Mouse (Mus musculus) layer of hippocampus, postnatal 10 days (tissue): ENCODE measurements around the gene Zfp846. TPM values are rescaled to one million over a fixed set of nuclear protein-coding genes. Genes with fewer than 3 reads are reported as not detected.
A peak's percentile ranks its signal among the peaks of the same experiment; 100 is the strongest.
"Not testable (repeated sequence)": the region's sequence is repeated elsewhere in the genome, so short reads cannot be mapped to it uniquely, and the experiment has no call there.

ENCODE experiments used
- DNase-seq, 2 experiments: peaks; one replicate each; pipeline ENCODE4 v3.0.0; 2021; ENCODE audit warnings: low spot score in 2 of 2
- long read RNA-seq: library from polyadenylated mRNA; stranded (forward); transcript quantifications from one replicate; pipeline ENCODE4 v2.0.0, GENCODE M21; 2023
- total RNA-seq, 2 experiments: library from RNA; stranded (reverse); gene quantifications; 2 replicates each; pipeline ENCODE4 v1.2.3; 2021

The Zfp846 gene
- 10 to 100 TPM; 28.5 to 29.5 TPM for total RNA-seq
- long read RNA-seq, full-length matches to known transcripts, result 8 of 13 reads
- long read RNA-seq, partial matches to known transcripts, result 3 of 13 reads
- long read RNA-seq, other reads (novel, unspliced or antisense), result 2 of 13 reads

DNA sequence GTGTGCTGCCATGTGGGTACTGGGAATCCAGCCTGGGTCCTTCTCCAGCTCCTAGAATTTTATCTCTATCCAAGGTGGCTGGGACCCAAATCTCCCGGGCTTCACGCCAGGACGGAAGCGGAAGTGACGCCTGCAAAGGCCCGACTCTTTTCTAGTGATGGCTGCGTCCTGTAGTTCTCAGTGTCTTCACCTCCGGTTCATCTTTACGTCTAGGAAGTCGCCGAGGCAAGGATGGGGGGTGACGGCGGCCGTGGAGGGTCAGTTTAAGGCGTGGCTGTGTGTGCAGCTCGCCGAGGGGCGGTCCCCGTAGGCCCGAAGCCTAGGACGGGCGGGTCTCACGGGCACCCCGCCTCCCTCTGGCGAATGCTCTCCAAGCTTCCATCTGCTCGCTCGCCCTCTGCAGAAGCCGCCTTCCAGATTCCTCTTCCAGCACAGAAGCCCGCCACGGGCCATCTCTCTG, at the start of gene Zfp846:
Zfp846 (plus strand) TSS at position 117 of the 460 bp plus-strand sequence.
- DNase-seq, result peak; percentile 98 to 99

DNA sequence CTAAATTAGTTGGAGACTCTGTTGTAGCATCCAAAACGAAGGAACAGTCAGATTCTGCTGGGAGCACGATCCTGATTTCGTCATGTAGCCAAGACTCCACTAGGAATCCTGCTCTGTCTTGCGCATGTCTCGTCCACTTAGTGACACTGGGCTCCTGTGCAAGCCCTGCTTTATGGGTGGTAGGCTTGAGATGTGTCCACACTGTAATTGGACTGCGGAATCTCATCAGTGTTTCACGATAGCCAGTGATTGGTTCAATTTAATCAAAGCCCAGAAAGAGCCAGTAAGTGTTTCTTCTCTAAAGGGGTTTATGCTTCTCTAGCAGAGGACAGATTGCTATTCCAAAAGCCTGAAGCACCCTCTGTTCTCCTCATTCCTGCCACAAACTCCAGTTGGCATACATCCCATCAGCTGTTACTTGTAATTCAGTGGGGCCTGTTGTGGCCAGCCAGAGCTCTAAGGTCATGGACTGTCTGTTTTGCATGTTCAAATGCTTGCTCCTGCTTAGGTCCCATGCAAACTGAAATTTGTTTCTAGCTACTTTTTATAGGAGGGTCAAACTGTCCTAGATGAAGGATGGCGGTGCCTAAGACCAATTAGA, 46.7 kb upstream of the Zfp846 start:
- DNase-seq, result peak; percentile 34 to 45

DNA sequence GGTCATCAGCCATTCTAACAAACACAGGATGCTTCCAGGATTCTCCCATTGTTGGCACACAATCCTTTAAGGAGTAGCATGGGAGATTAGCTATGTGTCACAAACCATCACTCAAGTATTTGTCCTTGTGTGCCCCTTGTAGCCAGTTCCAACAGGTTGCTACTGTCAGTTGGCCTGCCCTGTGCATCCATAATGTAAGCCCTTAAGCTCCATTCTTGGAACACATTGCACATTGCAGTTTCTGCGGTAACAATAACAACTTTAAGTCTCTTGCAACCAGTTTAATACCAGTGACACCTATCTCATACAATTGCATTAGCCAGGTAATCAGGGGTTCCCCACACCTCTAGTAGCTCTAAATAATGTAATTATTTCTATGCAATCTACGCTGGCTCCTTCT, 44.5 kb upstream of the Zfp846 start:
- no peak for DNase-seq

DNA sequence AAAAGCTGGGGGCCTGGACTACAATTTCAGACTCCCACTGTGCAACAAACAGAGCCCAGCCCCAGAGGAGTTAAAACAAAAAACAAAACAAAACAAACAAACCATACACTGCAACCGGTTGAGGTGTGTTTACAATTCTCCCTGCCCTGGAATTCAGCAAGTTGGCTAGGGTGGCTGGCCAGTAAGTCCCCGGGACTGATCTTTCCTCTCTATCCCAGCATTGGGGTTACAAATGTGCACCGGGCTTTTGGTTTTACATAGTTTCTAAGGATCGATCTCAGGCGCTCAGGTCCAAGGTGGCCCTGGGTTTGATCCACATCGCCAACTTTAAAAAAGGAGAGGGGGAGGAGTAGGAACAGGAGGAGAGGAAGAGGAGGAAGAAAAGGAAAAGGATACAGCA, 37.6 kb upstream of the Zfp846 start:
- no peak for DNase-seq

DNA sequence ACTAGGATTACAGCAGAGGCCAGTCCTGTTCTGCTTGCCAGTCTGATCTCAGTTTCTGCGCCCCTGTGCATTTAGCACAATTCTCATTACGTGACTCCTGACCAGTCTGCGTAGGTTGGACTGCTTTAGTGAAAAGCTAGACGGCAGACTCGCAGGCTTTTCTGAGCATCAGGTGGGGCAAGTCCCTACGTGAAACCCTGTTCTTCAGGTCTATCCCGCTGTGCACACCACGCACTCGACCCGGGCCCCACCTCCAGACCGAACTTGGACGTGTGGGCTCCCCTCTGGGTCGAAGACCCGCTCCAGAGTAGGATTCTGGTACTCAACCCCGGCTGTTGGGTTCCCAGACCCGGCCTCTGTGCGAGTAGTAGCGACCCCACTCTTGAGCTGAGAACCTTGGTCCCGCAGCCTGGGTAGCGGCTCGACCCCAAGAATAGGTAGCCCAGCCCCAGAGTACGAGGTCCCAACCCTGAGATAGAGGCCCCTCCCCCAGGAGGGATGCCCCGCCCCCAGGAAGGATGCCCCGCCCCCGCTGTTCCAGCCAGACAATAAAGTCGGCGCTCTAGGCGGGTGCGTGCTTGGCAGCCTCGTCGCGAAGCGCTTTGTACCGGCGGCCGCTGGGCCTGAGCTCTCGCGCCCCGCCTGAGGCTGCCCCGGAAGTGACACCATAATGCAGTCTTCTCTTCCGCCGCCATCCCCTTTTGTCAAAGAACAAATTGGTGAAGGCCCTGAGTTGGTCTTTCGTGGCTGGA, 36.8 kb upstream of the Zfp846 start:
- peak; percentile 78 to 83 for DNase-seq

DNA sequence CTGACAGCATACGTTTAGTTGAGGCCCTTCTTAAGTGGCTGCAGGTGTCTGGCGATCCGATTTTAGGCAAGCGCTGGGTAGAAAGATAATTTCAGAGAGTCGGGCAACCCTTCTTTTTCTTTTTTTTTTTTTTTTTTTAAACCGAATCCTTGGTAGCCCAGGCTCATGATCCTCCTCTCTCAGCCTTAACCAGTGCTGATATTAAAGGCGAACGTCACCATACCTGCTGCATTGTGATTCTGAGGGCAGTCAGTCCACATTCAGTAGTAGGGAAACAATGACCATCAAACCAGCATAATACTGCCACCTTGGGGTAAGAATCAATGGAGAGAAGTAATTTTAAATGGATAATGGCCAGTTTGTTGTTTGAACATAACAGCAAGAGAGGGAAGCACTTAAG, 35.9 kb upstream of the Zfp846 start:
- peak; percentile 13 to 18 for DNase-seq

DNA sequence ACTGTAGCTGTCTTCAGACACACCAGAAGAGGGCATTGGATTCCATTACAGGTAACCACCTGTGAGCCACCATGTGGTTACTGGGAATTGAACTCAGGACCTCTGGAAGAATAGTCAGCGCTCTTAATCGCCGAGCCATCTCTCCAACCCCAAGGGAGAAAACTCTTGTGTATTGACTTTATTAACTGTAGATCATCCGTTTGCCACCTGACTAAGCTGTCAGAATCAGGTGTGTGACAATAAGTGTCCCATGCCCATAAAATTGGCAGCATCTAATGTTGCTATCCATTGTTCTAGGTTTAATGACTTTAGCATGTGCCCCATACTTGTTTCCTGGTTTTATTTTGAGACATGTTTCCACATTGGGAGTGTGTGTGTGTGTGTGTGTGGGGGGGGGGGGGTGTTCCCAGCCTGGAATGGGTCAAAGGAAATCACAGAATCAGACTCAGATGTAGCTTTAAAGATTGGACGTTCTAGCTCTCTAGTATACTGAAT, 29.3 kb upstream of the Zfp846 start:
- no peak for DNase-seq

DNA sequence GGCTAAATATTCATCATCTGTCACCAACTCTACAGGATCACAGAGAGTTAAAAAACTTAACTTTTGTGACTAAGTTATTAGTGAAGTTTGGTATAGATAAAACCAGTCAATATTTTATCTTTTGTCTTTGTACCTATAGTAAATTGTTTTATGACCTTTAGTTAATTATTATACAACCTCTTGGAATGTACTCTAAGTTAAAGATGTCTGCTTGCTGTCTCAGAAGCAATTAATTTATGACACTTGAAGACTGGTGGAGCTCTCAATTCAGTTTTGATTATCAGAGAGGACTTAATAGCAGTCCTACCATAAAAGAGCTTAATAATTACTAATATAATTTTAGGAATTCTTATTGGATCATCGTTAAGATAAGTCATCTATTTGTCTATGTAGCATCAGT, 28.4 kb upstream of the Zfp846 start:
- DNase-seq, result no peak

DNA sequence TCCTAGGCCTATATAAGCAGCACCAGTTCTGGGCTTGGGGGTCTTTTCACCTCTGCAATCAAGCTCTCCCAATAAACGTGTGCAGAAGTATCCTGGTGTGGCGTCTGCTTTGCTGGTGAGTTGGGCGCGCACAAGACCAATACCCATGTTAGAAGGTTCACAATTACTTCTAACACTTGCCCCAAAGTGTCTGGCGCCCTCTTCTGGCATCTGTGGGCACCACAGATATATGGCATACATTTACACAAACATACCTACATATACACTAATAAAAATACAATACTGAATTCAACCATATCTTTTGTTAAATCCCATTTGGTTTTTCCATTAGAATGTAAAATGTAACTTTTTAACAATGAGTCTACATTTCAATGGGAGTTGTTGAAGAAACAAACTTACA, 18.9 kb upstream of the Zfp846 start:
- DNase-seq, result no peak

DNA sequence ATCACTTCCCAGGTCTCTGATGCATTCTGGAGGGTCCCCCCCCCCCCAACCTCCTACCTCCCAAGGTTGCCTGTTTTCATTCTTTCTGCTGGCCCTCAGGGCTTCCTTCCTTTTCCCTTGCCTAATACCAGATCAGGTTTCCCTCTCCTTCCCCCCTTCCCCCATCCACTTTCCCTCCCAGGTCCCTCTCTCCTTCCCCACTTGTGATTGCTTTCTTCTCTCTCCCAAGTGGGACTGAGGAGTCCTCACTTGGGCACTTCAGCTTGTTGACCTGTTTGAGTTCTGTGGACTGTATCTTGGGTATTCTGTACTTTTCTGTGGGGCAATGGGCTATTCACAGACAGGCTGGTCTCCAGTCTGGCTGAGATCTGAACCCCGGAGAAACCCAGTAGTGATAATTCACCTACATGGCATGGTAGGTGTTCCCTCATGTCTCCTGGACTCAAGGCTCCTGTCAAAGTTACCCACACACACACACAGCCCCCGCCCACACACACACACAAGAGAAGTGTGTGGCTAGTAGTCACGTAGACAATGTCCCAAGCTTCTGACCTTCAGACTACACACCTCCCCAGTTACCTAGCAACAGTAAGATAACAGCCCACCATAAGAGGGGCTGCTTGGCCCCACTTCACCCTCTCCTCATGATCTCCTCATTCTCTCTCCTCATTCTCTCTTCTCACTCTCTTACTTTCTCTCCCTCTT, 15.6 kb upstream of the Zfp846 start:
- not testable (repeated sequence) for DNase-seq

DNA sequence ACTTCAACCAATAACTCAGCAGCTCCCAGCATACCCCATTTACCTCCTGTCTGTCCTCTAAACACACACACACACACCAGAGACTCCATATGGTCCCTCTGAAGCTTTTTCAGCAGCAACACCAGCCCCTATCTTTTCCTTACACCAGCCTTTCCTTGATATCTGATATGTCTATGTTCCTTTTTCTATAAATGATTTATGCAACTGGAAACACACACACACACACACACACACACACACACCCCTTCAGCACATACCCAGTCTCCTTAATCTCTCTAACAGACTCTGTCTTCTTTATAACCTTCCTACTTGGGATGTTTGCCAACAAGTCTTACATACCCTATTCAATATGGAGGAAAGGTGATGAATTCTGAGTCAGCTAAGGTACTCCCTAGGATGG, 10.0 kb upstream of the Zfp846 start:
- DNase-seq, result no peak

DNA sequence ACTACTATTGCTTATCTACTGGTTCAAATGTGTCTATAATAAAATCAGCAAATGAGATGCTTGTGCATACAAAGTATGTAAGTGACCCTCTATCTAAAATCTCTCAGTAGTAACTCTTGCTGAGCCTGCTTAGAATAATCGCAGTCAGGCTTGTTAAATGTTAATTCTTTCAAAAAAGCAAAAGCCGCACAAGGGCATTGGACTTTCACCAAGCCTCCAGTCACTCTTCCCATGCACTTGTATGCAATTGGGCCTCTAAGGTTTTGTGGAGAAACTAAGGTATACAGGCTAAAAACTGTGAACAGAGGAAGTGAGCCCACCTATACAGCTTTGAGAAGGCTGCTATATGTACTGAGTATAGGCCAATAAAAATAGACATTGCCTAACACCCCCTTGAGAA, 4.5 kb upstream of the Zfp846 start:
- no peak for DNase-seq

DNA sequence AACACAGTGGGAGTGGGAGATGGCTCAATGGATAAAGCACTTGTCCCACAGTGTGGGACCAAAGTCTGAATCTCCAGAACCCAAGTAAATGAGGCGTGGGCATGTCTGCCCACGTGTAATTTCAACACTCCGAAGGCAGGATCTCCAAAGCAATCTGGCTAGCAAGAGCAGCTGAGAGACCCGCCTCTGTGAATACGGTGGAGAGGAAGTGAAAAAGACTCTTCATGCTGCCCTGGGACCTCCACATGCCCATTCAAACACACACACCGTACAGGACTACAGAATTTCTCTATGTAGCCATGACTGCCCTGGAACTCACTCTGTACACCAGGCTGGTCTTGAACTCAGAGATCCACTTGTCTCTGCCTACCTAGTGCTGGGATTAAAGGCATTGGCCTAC, 20.2 kb downstream of the Zfp846 start:
- no peak for DNase-seq

DNA sequence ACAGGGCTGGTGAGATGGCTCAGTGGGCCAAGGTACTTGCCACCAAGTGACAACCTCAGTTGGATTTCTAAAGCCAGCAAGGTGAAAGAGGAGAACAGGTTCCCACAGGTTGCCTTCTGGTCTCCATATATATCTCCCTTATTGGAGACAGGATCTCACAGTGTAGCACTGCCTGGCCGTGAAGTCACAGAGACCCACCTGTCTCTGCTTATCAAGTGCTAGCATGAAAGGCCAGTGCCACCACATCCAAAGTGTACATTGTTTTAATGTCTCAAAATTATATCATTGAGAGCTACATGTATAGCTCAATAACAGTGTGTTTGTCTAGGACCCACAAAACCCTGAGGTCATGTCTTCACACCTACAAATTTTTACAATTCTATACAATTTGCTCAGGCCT, 25.2 kb downstream of the Zfp846 start:
- no peak for DNase-seq

DNA sequence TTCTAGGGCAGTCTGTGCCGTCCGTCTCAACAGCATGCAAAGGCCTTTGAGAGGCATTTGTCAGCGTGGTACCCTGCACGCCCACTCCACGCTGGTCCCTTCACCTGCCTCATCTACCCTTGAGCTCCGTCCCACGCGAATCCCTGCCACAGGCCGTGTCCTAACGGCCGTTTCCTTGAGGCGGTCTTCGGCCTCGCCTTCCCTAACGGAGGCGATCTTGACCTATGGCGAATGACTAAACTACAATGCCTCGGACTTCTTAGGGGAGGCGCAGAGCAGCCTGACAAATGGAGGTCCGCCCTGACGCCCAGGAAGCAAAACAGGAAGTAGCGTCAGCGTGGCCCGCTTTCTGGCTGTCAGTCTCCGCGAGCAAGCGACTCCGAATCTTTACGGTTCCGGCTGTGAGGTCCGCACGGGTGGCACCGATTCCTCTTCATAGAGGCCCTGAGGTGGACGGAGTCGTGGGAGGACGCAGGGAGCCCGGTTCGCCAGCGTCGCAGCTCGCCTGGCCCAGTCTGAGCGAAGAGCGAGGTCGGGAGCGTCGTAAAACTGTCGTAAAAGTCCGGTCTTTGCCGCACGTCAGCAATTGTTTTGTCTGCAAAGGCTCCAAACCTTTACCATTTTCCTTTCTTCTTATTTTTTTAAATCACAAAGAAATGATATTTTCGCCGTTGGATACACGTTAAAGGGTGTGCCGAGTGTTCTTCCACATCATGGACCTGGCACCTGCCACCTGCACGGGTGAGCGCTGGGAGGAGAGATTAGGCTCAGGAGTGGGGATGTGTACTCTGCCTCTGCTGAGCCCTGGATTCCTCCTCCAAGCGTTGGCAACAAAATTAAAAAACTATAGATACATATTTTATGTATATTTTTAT, 26.2 kb downstream of the Zfp846 start:
- DNase-seq, result peak; percentile 88 to 90

DNA sequence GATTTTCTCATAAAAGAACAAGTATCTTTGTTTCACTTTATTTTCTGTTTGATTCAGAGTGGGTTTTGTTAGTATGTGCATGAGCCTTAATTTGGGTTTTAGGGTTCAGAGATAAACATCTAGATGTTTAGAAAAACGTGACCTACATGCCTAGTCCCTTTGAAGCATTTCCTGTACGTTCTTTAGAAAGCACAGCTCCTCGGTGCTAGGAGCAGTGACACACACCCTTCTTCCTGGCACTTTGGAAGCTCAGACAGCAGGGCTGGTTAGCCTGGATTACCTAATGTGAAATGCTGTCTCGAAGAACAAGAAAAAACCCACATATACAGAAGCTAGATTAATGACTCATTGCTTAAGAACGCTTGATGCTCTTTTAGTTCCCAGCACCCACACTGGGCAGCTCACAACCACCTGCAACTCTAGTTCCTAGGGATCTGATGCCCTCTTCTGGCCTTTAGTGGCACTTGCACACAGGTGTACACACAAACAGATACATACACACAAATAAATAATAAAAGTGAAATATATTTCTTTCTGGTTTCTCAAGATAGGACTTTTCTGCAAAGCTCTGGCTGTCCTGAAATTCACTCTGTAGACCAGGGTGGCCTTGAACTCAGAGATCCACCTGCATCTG, 28.9 kb downstream of the Zfp846 start:
- no peak for DNase-seq

DNA sequence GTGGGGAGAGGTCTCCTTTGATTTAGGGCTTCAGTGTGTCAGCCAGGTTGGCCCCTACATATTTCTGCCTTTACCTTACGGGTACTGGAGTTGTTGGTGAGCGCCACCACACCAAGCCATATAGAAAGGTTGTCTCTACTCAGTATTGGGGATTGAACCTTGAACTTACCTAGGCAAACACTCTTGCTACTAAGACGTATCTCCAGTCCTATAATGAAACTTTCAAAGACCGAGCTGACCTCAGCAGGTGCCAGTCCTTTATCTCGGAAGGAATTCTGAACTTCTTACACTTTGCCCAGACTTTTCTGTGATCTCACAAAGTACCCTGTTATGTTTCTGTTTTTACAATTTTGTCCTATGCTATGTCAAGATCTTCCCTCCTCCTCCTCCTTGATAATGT, 30.9 kb downstream of the Zfp846 start:
- DNase-seq, result no peak

DNA sequence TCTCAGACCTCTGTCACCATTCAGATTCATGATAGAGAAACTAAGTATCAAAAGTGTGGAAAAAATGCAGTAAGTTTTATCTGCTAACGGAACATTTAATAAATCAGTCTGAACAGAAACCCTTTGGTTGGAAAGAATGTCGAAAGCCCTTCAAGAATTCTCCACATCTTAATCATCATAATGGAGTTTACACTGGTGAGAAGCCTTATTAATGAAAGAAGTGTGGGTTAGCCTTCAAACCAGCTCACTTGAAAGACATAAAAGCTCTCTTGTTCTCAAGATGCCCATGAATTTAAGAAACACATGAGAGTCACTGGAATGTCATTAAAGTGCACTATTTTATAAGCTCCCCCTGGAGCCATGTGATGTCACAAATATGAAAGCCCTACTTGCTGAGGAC, 35.6 kb downstream of the Zfp846 start:
- no peak for DNase-seq

DNA sequence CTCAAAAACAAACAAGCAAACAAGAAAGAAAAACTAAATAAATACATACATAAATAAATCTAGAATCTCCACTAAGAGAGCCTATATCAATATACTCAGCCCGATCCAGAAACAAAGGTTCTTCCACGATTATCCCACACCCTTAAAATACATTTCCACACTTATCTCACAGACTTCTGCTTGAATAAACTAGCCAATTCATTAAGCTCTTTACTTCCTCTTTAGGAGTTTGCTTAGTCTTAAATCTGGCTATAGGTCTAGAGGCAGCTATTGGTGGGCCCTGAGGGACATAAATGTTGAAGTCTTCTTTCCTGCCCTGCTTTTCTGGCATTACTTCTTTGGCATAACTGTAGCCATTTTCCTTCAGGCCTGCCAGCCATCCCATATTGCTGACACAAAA, 50.2 kb downstream of the Zfp846 start:
- DNase-seq, result no peak

DNA sequence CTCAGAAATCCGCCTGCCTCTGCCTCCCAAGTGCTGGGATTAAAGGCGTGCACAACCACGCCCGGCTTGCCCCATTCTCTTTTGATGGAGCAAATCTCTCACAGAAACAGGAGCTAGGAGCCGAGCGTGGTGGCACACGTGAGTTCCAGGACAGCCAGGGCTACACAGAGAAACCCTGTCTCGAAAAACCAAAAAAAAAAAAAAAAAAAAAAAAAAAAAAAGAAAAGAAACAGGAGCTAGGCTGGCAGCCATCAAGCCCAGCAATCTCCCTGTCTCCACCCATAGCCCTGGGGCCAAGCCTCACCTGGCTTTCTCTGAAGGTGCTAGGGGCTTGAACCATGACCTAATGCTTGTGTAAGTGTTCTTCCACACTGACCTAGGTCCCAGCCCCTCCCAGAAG, 54.6 kb downstream of the Zfp846 start:
- DNase-seq, result not testable (repeated sequence)
